Mouse (Mus musculus): ENCODE measurements around the gene Muc1.

- TF ChIP-seq CTCF (conservative IDR thresholded peaks at IDR 0.05 in 1 of 2, IDR thresholded peaks at IDR 0.05 in 1 of 2; ENCODE audit: low read depth in 2 of 2, low read length in 2 of 2) (no peak), MAFK (IDR thresholded peaks at IDR 0.05; ENCODE audit: insufficient replicate concordance, low read length) (no peak), POLR2A (IDR thresholded peaks at IDR 0.05; ENCODE audit: low read depth, low read length) (no peak), E2F4 (IDR thresholded peaks at IDR 0.05; ENCODE audit: insufficient replicate concordance, low read depth, low read length) (no peak), JUND (conservative IDR thresholded peaks at IDR 0.05; ENCODE audit: low read depth, low read length) (no peak), POLR2AphosphoS2 (IDR thresholded peaks at IDR 0.05; ENCODE audit: low read depth, low read length) (no peak), HCFC1 (IDR thresholded peaks at IDR 0.05; ENCODE audit: low read depth, low read length) (no peak), PAX5 (IDR thresholded peaks at IDR 0.05; ENCODE audit: low read length) (no peak), BHLHE40 (IDR thresholded peaks at IDR 0.05; ENCODE audit: low read depth, low read length) (no peak), CHD2 (IDR thresholded peaks at IDR 0.05; ENCODE audit: low read length) (no peak), RCOR1 (conservative IDR thresholded peaks at IDR 0.05; ENCODE audit: low read depth, low read length) (no peak), UBTF (IDR thresholded peaks at IDR 0.05; ENCODE audit: low read depth, low read length) (no peak), TBP (conservative IDR thresholded peaks at IDR 0.05; ENCODE audit: low read depth, low read length) (no peak), EP300 (IDR thresholded peaks at IDR 0.05; ENCODE audit: low read length) (no peak)
Measured at GRCm38 (mm10) chr3:89225918-89226317, 2.9 kb upstream of the Muc1 start.
